Mouse (Mus musculus) layer of hippocampus, adult 9-10 months (tissue): ENCODE measurements around the gene Pam.

Source experiments
- DNase-seq: peaks from one replicate; pipeline ENCODE4 v3.0.0; 2022; ENCODE audit warnings: low spot score

Gene Pam

DNA sequence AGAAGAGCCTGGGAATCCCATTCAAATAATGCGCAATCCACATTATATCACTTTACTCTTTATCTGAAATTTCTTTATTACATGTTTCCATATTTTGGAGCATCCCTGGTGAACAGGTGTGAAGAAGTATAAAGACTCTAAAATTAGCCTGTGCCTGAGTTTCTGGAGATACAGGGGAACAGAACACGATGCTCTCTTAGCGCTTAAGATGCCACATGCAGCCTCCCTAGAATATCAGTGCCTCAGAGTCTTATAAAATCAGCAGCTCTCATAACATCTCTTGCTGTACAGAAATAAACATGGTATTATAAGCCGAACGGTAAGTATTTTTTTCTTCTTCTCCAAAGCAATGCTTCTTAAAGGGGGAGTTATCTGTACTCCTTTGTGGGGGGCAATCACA is 267.4 kb downstream of the Pam start:
- DNase-seq = no peak

DNA sequence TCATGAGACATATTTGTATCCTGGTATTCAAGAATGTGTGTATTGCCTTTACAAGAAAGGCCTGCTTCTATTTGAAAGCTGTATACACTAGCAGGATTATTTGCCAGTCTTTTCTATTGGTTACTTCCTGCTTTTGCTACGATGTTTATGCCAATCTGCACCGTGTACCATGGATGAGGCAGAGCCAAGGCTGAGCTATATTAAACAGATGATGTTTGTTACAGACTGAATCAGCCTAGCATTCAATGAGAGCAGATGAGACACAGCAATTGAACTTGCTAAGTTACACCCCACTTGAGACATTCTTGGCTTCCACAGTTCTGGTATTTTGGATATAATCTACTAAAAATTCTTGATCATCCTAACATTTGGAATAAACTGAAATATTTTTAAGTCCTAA is 267.9 kb downstream of the Pam start:
- DNase-seq = peak; percentile 42

DNA sequence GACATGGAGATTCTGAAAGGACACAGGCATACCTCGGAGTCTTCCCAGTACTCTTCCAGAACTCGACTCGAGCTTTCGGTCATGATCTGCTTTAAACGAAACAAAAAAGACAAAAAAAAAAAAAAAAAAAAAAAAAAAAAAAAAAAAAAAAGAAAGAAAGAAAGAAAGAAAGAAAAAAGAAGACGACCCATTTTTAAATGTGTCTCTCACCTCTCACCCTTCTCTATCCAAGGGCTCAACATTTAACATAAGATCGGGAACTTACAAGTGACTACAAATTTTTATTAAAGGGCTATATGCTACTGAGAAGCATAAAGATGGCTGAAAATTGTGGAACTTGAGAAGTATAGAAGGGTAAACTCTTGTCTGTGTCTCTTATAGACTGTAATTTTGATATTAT is 272.5 kb downstream of the Pam start:
- no peak for DNase-seq

DNA sequence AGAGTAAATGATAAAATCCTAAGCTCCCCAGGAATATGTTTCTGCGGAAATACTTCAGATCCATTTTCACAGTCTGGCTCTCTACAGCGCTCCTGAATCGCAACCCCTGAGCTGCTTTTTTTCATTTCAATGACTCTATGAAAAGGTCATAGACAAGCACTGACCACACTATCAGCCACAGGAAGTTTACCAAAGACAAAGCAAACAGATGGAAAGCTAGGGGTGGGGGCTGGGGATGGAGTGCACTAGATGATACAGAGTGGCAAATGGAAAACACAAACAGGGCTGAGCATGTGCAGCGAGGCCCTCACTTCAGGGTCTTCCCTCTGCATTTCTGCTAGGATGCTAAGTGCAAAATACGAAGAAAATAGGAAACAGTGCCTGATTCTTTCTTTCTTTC is 273.2 kb downstream of the Pam start:
- DNase-seq = no peak

DNA sequence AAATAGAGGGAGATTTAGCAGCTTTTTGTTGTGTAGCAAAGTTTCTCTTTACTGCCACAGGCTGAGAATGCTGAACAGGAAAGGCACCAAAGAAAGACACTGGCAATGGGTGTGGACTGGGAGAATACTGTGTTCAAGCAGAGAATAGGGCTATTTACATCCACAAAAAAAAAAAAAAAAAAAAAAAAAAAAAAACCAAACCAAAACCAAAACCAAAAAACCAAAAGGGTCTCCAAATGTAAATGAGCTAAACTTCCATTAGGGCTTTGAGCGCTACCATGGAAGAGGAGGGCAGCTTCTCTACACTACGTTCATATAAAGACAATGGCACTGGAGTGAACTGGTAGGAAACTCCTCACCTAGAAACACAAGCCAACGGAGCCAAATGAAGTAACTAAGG is 274.2 kb downstream of the Pam start:
- DNase-seq = no peak

DNA sequence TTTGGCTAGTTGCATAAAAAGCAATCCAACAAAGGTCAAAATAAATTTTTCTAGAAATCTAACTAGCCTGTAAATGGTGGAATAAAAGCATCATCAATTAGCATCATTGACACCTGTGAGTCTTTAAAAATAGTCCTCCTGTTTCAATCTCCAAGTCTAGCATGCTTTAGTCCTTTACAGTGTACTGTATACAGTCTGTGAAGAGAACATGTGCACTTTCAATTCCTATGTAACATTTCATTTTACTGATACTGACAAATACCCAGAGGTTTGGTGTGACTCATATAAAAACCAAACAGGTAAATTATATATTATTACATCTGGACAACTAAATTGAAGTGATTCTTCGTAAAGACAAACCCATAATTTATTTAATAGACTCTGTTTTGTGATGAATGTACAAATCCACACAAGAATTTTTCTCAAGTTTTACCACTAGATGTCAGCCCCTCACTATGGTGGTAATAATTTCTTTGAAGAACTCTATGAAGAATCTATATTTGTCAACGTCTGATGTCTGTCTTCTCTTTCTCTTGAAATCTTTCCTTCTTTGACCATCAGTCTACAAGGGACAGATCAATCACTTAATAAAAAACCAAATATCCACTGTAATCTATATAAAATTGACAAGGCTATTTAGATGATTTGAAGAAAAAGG is 286.1 kb downstream of the Pam start:
- DNase-seq = no peak

DNA sequence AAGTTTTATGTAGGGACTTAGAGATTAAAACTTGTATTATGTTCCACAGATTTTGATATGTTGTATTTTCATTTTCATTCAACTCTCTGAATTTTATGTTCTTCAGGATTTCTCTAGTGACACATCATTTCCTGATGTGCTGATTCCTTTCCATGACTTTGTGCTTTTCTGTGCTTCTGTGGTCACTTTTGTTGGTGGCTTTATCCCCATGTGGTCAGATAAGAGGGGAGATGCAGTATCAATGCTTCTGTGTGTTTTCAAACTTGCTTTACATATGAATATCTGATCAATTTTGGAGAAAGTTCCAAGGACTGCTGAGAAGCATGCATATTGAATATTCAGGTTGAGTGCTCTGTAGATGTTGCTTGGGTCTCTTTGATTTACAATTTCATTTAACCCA is 290.9 kb downstream of the Pam start:
- no peak for DNase-seq

DNA sequence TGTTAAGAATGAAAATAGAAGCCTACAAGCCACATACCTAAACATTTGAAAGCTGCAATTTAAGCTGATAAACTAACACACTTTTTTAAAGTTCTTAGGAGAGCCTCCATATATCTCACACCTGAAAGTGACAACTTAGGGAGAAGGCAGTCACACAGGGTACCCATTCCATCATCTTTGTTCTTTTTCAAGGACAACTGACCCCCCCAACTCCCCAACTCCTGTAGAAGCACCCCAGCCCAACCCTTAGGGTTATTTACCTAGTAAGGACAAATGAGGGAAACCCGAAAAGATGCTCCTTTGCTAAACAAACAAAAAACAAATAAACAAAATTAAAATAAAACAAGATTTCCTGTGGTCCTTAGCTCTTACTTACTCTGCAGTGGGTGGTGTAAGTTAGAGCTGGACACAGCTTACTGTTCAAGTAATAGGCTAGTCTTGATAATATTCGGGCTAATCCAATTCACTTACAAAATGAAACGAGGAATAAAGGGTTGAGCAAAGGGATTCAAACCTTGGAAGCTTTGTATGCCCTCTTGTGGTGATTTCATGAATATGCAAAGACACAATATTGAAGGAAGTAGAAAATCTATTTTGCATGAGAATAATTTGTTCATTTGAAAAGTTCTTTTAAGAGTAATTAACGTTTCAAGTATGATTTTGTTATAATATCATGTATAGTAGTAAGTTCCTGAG is 293.1 kb downstream of the Pam start:
- DNase-seq = no peak

DNA sequence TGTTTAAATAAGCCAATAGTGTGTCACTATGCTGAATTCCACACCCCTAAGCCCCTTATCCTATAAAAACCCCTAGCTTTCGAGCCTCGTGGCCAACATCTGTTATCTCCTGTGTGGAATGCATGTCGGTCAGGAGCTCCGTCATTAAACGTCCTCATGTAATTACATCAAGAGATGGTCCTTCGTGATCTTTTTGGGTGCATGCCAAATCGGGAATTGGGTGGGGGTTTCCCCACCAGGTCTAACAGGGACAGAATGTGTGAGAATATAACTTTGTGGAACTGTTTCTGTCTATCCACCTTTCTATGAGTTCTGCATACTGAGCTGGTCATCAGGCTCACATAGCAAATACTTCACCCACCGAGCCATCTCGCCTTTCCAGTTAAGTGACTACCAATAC is 299.5 kb downstream of the Pam start:
- no peak for DNase-seq

DNA sequence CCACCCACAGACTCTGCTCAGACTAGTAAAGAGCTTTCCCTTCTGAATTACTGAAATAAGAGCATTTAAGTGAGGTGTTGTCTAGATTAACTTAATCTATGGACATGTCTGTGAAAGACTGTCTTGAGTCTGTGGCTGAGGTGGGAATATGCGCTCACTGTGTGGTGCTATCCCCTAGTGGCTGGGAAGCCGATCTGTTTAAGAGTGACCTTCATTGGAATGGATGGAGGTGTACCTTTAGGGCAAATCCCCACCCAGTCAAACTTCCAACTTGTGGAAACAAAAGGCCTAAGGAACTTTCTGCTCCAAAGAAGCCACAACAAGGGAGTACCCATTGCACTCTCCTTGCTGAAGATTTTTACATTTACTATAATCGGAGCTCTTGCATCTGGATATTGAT is 301.3 kb downstream of the Pam start:
- DNase-seq = no peak

DNA sequence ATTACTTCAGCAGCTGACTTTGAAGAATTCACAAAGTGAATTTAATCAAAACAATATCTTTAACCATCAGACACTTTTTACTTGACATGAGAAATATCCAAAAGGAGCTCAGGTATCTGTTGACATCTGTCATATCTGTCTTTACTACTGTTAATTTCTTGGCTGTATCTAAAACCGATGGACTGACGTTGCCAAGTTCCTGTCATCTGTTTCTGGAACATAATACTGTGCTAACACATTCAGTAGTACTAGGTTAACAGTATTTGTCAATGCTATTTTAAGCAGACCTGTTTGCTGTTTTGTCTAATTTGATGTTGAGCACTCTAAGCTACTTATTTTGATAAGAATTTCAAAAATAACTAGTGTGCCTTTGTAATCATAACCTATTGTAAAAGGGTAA is 307.0 kb downstream of the Pam start:
- no peak for DNase-seq

DNA sequence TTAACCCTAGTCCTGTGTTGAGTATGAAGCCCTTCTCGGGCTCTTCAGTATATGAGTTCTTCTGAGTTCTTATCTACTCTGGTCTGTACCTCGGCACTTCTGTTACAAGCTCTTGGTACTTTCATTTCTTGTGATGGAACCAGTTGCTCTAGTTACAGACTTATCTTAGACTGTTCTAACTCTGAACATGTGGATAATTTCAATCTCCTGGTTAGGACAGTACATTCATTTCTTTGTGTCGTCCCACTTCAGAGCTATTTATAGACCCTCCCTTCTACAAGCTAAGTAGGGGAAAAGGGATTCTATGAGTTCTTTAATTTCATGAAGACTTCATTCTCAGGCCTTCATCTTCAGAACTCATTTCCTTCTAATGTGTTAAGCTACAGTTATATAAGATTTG is 307.8 kb downstream of the Pam start:
- no peak for DNase-seq

DNA sequence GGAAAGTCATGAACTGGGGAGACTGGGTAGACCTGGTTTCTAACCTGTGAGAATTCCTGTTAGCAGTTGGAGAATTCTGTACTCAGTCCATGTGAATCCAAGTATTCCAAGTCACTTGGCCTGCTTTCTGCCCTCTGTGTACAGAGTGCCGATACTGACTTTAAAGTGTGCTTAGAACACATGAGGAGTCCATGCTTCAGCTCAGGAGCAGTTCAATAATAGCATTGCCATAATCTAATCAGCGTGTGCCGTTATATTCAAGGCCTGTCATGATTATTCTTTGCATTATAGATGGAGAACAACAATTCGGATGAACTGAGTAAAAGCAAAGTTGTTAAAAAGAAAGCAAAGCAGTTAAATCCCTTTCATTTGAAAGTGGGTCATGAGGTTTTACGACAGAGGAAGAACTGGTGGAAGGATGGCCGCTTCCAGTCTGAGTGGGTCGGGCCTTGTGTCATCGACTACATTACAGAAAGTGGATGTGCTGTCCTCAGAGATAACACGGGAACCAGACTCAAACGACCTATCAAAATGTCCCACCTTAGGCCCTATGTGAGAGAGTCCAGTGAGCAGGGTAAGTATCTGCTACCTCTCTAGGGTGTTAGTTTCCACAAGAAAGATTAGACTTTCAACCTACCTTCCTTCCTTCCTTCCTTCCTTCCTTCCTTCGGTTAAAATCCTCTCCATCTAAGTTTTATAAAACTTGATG is 309.6 kb downstream of the Pam start:
- no peak for DNase-seq

DNA sequence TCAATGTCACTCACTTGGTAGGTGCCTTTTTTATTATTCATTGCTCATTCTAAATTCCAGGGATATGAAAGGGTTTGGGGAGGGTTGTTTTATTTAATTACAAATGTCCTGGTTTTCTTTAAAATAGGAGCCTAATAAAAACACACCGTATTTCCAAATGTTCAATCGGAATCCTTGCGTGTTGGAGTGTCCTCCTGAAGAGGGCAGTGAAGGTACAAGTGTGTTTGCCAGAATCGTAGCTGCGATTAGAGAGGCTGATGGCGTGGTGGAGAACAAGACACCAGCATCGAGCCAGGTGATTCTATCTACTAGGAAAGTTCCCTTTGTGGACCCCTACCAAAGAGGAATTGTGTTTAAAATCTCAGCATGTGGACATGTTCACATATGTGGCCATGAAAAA is 310.5 kb downstream of the Pam start:
- no peak for DNase-seq

DNA sequence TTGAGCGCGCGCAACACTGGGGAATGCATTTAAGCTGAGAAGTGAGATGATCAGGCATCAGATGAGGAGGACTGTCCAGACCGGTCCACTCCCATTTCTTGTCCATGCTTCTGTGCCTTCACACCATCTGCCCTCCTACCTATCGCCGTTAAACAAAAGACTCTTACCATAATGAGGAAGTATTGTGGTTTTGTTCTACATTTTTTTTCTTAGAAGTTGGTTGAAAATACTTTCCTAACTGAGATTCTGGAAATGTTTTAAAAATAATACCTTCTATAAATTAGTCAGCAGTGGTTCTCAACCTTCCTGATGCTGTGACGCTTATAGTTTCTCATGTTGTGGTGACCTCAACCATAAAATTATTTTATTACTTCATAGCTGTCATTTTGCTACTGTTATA is 313.8 kb downstream of the Pam start:
- DNase-seq = no peak

DNA sequence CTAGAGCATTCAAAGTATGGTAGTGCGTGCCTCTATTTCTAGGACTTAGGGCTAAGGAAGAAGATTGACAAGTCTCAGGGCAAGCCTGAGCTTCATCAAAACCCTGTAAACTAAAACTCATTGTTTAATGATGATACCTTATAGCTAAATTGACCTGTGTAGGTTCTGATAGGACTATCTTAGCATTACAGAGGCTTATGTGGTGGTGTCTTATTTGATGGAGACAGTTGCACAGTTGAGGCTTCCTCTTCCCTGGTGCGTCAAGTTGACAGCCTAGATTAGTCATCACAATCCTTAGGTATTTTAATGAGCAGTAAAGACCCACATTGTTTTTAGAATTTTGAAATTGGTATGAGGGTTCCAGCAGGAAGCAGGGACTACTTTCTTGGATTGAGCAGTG is 321.5 kb downstream of the Pam start:
- no peak for DNase-seq

DNA sequence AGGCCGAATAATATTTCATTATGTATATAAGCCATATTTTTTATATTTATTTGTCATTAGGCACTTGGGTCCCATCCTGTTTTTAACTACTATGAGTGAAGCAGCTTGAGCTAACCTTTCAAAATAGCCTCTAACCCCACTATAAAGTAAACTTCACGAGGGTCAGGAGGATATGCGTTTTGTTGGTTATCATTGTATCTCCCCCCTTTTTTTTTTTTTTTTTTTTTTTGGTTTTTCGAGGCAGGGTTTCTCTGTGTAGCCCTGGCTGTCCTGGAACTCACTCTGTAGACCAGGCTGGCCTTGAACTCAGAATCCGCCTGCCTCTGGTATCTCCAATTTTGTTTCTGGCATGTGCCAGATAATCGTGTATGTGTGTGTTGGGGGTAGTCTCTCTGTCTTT is 322.1 kb downstream of the Pam start:
- DNase-seq = no peak

DNA sequence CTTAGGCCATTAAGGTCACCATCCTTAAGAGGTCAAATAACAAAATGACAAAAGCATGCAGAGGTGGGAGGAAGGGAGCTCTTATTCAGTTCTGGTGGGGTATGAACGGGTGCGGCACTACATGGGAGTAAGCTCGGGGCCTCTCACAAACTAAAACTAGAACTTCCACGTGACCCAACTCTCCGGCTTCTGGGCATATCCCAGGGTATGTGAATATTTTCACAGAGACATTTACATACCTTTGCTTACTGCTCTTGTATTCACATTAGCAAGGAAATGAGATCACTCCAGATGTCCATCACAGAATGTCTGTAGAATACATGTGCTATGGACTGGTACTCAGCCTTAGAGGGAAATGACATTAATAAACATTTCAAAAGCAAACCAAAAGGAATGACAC is 323.7 kb downstream of the Pam start:
- no peak for DNase-seq

DNA sequence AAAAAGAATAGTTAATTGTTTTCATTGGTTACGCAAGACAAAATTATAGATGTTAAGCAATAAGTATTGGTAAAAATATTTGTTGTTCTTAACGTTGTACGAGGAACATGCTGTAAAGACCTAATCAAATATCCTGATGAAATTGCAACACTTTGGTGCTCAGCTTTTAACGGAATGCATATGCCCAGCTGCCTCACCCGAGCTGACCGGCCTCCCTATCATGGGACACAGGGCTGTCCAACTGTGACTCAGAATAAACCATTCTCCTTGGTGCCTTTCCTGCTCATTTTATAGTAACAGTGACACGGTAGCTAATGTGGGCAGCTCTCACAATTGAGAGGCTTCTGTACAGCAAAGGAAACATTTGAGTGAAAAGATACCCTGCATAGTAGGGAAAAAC is 324.3 kb downstream of the Pam start:
- DNase-seq = no peak

DNA sequence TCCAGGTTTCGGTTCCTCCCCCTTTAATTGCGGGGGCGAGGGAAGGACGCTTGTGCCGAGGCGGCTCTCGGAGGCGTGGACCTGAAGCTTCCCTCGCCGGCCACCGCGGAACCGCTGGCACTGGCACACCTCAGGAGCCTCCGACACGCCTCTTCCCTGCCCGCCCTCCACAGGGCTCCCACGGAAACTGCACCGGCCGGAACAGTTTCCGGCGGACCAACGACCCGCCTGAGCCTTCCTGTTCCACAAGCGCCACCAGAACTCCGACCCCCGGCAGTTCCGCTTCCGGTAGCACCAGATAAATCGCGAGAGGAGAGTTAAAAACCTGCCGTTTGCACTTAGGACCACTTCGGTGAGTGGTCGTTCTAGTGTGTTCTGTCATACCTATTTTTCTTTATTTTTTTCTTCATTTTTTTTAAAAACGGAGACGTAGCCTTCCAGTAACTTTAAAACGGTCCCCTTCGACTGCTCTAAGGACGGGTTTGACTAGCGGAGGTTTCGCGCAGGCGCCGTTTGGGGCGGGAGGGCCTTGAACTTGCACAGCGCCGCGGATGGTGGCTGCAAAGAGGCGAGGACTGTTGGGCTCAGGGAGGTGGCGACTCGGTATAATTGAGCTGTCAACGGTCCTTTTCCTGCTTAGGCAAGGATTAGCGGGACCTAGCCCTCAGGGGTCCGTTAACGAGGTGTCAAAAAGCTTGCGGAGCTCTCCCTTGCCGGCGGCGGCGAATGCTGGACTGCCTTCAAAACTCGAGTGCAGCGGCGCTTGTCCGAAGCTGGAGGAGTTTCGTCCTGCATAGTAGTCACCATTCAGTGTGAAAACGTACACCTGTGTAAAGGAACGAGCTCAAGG is 325.3 kb downstream of the Pam start, which contains the start of the genes Gin1 and Ppip5k2:
Gin1 (plus strand) TSS at position 269 of the 850 bp plus-strand sequence.
Ppip5k2 (minus strand) TSS at position 508 of the 850 bp plus-strand sequence.
- DNase-seq = peak; percentile 89

DNA sequence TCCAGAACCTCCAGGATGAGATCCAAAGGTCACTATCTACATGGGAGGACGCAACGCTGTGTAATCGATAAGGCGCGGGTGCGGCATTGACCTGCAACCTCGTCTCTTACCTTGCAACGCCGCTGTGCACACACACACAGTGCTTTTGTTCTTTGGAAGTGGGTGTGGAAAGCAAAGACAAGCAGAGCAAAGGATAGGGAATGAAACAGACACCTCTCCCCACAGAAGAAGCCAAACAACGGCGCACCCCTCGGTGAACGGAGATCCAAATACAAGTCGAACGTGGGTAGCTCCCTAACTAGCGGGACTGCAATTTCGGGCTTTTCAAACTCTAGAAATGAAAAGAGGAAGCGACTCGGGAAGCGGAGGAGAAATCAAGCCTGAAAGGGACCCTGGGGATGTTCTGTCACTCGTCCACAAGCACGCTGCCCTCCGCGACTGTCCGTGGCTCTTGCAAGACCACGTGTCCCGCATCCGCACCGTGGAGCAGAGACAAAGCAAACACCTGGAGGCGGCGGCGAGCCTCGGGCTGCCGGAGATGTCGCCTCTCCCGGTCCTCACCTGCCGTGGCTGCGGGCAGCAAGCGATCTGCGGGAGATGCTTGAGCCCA is 326.0 kb downstream of the Pam start:
- DNase-seq = no peak

DNA sequence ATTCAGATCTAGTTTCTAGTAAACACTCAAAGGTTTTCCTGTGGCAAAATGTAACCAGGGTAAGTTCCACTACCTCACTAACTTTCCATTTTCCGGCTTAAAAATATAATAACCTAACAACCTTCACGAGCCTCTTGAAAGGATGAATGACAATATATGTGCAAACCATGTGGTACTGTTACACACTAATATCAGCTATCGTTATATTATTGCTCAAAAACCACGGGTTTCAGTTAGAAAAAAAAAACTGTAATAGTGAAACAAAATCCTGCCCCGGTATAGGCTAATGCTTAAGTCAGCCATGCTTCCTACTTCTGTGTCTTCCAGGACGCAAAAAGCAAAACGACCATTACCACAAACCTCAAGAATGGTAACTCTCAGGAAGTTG is 326.5 kb downstream of the Pam start:
- no peak for DNase-seq
